Mouse (Mus musculus) limb, embryonic 13.5 days (tissue): Measurements from ENCODE around the gene H2-Ke6. TPM values are rescaled to one million over a fixed set of nuclear protein-coding genes. Genes with fewer than 3 reads are reported as not detected.

Source experiments
- ATAC-seq: fragments of 200-750 bp; cut with Nextera tagmentation; 2 replicates; pipeline ENCODE4 v1.8.0; 2017; ENCODE audit warnings: low read depth, moderate number of reproducible peaks, moderate TSS enrichment; ENCODE audit not compliant: low FRiP score
- H3K27ac ChIP-seq: fragments of 300-500 bp; sonication (generic); 2 replicates; pipeline ENCODE4 v1.5.1; 2015; ENCODE audit warnings: inconsistent platforms, mild to moderate bottlenecking, moderate library complexity
- H3K27me3 ChIP-seq: fragments of 300-500 bp; sonication (generic); 2 replicates; pipeline ENCODE4 v1.6.1; 2015; ENCODE audit warnings: mild to moderate bottlenecking, inconsistent platforms
- H3K36me3 ChIP-seq: fragments of 300-500 bp; sonication (generic); 2 replicates; pipeline ENCODE4 v1.6.1; 2015; ENCODE audit warnings: inconsistent platforms, mild to moderate bottlenecking, moderate library complexity
- H3K4me1 ChIP-seq: fragments of 300-500 bp; sonication (generic); 2 replicates; pipeline ENCODE4 v1.6.1; 2015; ENCODE audit warnings: inconsistent platforms
- H3K4me2 ChIP-seq: fragments of 300-500 bp; sonication (generic); replicated peaks from 2 replicates; pipeline ENCODE4 v1.6.1; 2015; ENCODE audit warnings: inconsistent platforms, mild to moderate bottlenecking, moderate library complexity
- H3K4me3 ChIP-seq: fragments of 300-500 bp; sonication (generic); 2 replicates; pipeline ENCODE4 v1.5.1; 2015; ENCODE audit warnings: moderate library complexity, mild to moderate bottlenecking, inconsistent platforms
- H3K9ac ChIP-seq: fragments of 300-500 bp; sonication (generic); 2 replicates; pipeline ENCODE4 v1.6.1; 2015; ENCODE audit warnings: mild to moderate bottlenecking, inconsistent platforms
- H3K9me3 ChIP-seq: fragments of 300-500 bp; sonication (generic); 2 replicates; pipeline ENCODE4 v1.6.1; 2016; ENCODE audit warnings: inconsistent platforms
- whole genome bisulfite sequencing: fragments of 180-500 bp; shearing (Covaris S2); methylation state at CpG from one replicate; pipeline ENCODE4 v1.1.7; 2015; 5-methylcytosine and 5-hydroxymethylcytosine counted together
- polyA plus RNA-seq: library from polyadenylated mRNA; unstranded; fragments of >200 nt; fragmentation: Nextera tagmentation; extraction: Ambion mirVana; gene quantifications from 2 replicates; pipeline ENCODE4 v1.2.1, GENCODE M21; 2015

Gene H2-Ke6
- polyA plus RNA-seq, 1 experiment from 2014 or later = 59.4 TPM

DNA sequence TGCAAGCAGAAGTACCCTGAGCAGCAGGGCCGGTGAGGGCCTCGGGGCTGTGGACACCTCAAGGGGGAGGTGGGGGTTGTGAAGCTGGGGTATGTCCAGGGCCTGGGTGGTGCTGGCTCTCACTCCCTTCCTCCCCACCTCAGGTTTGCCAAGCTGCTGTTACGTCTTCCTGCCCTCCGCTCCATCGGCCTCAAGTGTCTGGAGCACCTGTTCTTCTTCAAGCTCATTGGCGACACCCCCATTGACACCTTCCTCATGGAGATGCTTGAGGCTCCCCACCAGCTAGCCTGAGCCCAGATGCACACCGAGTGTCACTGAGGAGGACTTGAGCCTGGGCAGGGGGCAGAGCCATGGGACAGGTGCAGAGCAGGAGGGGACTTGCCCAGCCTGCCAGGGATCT is 9.4 kb upstream of the H2-Ke6 start:
- H3K9ac ChIP-seq = no peak overlapping the region
- H3K4me1 ChIP-seq = peaks cover 59% of the 10 kb centered on the region
- no peaks in the 10 kb centered on the region for H3K9me3 ChIP-seq
- peak overlapping the region; percentile 78; the same call in 1 of the 2 replicates for H3K27ac ChIP-seq
- H3K4me2 ChIP-seq = no peak overlapping the region
- no peak for ATAC-seq
- WGBS = 91% methylated on average over 7 of the region's 7 CpGs
- peaks cover 41% of the 10 kb centered on the region for H3K27me3 ChIP-seq
- H3K36me3 ChIP-seq = peaks cover 48% of the 10 kb centered on the region
- no peak overlapping the region for H3K4me3 ChIP-seq

DNA sequence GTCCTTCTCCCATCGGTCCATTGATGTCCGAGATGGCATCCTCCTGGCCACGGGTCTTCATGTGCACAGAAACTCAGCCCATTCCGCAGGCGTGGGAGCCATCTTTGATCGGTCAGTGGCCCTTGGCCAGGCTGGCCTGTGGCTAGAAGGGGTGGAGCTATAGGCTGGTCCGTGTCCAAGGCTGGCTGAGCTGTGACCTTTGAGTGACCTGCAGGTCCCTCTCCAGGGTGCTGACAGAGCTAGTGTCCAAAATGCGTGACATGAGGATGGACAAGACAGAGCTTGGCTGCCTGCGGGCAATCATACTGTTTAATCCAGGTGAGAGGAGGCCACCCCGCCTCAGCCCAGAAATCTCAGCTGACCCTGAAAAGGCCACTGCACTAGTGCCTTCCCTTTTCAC is 8.8 kb upstream of the H2-Ke6 start:
- H3K27ac ChIP-seq = no peak overlapping the region
- peaks cover 35% of the 10 kb centered on the region for H3K27me3 ChIP-seq
- H3K4me2 ChIP-seq = no peak overlapping the region
- H3K4me3 ChIP-seq = no peak overlapping the region
- H3K36me3 ChIP-seq = peaks cover 48% of the 10 kb centered on the region
- ATAC-seq = no peak
- no peaks in the 10 kb centered on the region for H3K9me3 ChIP-seq
- H3K9ac ChIP-seq = no peak overlapping the region
- WGBS = 81% methylated on average over 10 of the region's 10 CpGs
- peaks cover 53% of the 10 kb centered on the region for H3K4me1 ChIP-seq

DNA sequence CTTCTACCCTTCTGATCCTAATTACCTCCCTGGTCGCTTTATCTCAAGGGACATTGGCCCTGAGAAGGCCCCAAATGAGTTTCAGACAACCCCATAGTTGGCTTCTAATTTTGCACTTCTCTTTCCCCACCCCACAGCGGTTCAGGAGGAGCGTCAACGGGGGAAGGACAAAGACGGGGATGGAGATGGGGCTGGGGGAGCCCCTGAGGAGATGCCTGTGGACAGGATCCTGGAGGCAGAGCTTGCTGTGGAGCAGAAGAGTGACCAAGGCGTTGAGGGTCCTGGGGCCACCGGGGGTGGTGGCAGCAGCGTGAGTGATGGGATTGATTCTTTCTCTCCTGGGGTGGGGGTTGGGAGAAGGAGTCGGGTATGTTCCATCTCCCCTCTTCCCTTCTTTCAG is 7.7 kb upstream of the H2-Ke6 start:
- H3K36me3 ChIP-seq = peaks cover 51% of the 10 kb centered on the region
- no peak for ATAC-seq
- WGBS = 93% methylated on average over 9 of the region's 9 CpGs

DNA sequence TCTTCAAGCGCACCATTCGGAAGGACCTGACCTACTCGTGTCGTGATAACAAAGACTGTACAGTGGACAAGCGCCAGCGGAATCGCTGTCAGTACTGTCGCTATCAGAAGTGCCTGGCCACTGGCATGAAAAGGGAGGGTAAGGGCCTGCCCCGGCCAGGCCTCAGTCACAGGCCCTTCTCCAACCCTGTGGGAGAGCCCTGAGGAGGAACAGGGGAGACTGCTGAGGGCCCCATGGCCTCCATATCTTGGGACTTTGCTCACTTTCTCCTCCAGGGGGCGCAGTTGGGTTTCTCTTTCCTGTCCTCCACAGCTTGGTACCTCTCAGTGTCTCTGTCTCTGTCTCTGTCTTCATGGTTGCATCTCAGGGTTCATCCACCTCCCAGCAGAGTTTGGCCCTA is 6.2 kb upstream of the H2-Ke6 start:
- Histone ChIP-seq H3K36me3 (peaks cover 65% of the 10 kb centered on the region), H3K4me2 (no peak overlapping the region), H3K27ac (no peak overlapping the region), H3K4me3 (no peak overlapping the region), H3K9ac (no peak overlapping the region), H3K27me3 (peaks cover 18% of the 10 kb centered on the region), H3K9me3 (no peaks in the 10 kb centered on the region), H3K4me1 (peaks cover 49% of the 10 kb centered on the region)
- WGBS = 83% methylated on average over 10 of the region's 10 CpGs
- no peak for ATAC-seq

More for the DNA sequence above, 7.7 kb upstream of the H2-Ke6 start:
- H3K4me3 ChIP-seq = no peak overlapping the region
- peaks cover 28% of the 10 kb centered on the region for H3K27me3 ChIP-seq
- H3K4me2 ChIP-seq = no peak overlapping the region
- peaks cover 46% of the 10 kb centered on the region for H3K4me1 ChIP-seq
- H3K27ac ChIP-seq = no peak overlapping the region
- no peak overlapping the region for H3K9ac ChIP-seq
- no peaks in the 10 kb centered on the region for H3K9me3 ChIP-seq

DNA sequence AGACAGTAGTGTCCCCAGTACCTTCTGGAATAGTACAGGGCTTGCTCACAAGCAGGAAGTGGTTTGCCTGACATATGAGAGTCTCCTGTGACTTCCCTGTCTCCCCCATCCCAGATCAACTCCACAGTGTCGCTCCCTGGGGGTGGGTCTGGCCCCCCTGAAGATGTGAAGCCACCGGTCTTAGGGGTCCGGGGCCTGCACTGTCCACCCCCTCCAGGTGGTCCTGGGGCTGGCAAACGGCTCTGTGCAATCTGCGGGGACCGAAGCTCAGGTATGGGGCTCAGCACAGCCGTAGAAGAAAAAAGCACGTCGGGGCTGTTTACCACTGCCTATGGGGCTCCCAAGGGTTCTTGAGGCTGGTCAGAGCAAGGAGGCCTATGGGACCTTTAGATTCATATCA is 5.6 kb upstream of the H2-Ke6 start:
- WGBS = 94% methylated on average over 9 of the region's 9 CpGs
- 0 out of 2 replicates have a peak overlapping the region, but pooled peaks have one; percentile 1 for H3K27ac ChIP-seq
- peak overlapping the region; percentile 91 for H3K9ac ChIP-seq
- peaks cover 13% of the 10 kb centered on the region for H3K27me3 ChIP-seq
- peak overlapping the region; percentile 91 for H3K4me2 ChIP-seq
- peak overlapping the region; percentile 85; the same call in 1 of the 2 replicates for H3K4me3 ChIP-seq
- peaks cover 72% of the 10 kb centered on the region for H3K36me3 ChIP-seq
- H3K9me3 ChIP-seq = no peaks in the 10 kb centered on the region
- peaks cover 49% of the 10 kb centered on the region for H3K4me1 ChIP-seq
- ATAC-seq = no peak

DNA sequence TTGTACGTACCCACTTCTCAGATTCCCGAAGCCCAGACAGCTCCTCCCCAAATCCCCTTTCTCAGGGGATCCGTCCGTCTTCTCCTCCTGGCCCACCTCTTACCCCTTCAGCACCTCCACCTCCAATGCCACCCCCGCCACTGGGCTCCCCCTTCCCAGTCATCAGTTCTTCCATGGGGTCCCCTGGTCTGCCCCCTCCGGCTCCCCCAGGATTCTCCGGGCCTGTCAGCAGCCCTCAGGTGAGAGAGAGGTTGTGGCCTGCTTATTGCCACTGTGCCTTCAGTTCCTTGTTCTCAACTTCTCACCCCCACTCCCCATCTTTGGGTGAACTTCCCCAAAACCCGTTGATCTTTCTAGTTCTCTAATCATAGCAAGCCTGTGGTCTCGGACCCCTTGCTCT is 4.9 kb upstream of the H2-Ke6 start:
- peak overlapping the region; percentile 44; the same call in 1 of the 2 replicates for H3K27ac ChIP-seq
- H3K9me3 ChIP-seq = no peaks in the 10 kb centered on the region
- WGBS = 59% methylated on average over 9 of the region's 9 CpGs
- H3K27me3 ChIP-seq = peaks cover 9% of the 10 kb centered on the region
- peak overlapping the region; percentile 85 for H3K4me3 ChIP-seq
- H3K36me3 ChIP-seq = peaks cover 70% of the 10 kb centered on the region
- peak overlapping the region; percentile 91 for H3K4me2 ChIP-seq
- peak overlapping the region; percentile 91 for H3K9ac ChIP-seq
- ATAC-seq = no peak
- H3K4me1 ChIP-seq = peaks cover 48% of the 10 kb centered on the region

DNA sequence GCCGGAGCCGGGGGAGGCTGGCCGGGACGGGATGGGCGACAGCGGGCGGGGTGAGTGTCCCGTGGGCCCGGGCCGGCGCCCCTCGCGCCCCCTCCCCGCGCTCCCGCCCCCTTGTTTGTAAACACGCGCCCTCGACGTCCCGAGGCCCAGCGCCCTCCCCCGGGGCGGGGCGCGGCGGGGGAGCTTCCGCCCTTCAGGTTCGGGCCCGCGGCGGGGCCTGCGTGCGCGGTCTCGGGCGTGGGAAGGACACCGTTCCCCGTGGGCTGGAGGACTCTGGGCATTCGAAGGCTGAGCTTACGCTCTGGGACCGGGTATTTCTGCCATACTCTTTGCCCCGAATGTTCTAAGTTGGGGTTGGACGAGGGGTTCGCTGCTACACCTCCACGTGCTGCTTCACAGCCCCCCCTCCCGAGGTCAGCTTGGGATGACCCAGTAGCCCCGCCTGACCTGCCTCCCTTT is 4.3 kb upstream of the H2-Ke6 start:
- Histone ChIP-seq H3K4me1 (peaks cover 49% of the 10 kb centered on the region), H3K4me2 (peak overlapping the region; percentile 91), H3K9me3 (no peaks in the 10 kb centered on the region), H3K4me3 (peak overlapping the region; percentile 85), H3K36me3 (peaks cover 64% of the 10 kb centered on the region), H3K27ac (peak overlapping the region; percentile 95), H3K9ac (peak overlapping the region; percentile 91), H3K27me3 (peaks cover 2% of the 10 kb centered on the region)
- under 1% methylated on average over 41 of the region's 48 CpGs for WGBS
- no peak for ATAC-seq

DNA sequence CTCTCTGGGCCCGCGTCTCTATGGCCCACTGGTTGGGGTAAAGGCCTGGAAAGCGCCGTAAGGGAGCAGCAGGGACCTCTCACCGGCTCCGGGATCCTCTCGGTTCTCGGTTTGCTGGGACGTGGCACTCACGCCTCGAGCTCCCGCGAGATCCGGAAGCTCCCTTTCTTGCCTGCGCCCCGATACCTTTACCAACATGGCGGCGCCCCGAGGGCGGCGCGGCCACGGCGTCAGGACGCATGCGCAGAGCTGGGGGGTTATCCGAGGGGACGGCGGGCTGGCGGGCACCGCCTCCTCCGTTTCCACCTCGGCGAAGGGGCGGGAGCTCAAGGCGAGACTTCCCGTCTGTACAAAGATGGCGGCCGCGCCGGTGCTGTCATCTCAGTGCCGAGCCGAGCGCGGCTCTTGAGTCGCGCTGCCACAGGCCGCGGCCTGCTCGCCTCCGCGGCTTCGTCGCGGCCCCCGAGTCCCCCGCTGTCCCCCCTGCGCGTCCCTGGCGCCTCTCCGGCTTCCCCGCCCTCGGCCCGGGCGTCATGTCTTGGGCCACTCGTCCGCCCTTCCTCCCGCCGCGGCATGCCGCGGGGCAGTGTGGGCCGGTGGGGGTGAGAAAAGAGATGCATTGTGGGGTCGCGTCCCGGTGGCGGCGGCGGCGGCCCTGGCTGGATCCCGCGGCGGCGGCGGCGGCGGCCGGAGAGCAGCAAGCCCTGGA is 3.8 kb upstream of the H2-Ke6 start, which contains the start of the genes Slc39a7 and Rxrb:
TSS of gene Slc39a7 (minus strand) at position 218 of the 709 bp plus-strand sequence.
TSS of gene Rxrb (plus strand) at position 348 of the 709 bp plus-strand sequence.
- Histone ChIP-seq H3K36me3 (peaks cover 58% of the 10 kb centered on the region), H3K4me2 (peak within 1 kb of the TSS; percentile 97), H3K4me3 (peak within 1 kb of the TSS; percentile 85), H3K9ac (peak within 1 kb of the TSS; percentile 94), H3K27ac (peak within 1 kb of the TSS; percentile 95), H3K27me3 (no peaks in the 10 kb centered on the region), H3K4me1 (peaks cover 55% of the 10 kb centered on the region), H3K9me3 (no peaks in the 10 kb centered on the region)
- under 1% methylated on average over 74 of the region's 88 CpGs for WGBS
- peak; percentile 83 for ATAC-seq

DNA sequence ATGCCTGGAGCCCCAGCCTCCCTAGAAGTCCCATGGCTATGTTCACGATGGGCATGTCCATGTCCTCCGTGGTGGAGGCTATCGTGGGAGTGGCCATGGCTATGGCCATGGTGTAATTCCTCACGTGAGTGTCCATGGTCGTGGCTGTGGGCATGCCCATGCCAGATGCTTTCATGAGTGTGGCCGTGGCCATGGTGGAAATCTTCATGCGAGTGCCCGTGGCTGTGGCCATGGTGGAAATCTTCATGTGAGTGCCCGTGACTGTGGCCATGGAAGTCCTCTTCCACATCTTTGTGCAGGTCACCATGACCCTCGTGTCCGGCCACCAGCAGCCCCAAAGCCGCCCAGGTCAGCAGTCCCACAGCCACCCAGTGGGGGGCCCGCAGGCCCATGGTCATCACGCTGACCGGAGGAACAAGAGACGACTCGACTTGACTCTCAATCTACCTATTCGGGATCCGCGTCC is 3.0 kb upstream of the H2-Ke6 start:
- peak overlapping the region; percentile 85 for H3K4me3 ChIP-seq
- peak; percentile 1 for ATAC-seq
- peaks cover 51% of the 10 kb centered on the region for H3K36me3 ChIP-seq
- peak overlapping the region; percentile 95 for H3K27ac ChIP-seq
- H3K4me2 ChIP-seq = peak overlapping the region; percentile 97
- 3% methylated on average over 20 of the region's 20 CpGs for WGBS
- H3K27me3 ChIP-seq = no peaks in the 10 kb centered on the region
- peak overlapping the region; percentile 94 for H3K9ac ChIP-seq
- peaks cover 62% of the 10 kb centered on the region for H3K4me1 ChIP-seq
- H3K9me3 ChIP-seq = no peaks in the 10 kb centered on the region

DNA sequence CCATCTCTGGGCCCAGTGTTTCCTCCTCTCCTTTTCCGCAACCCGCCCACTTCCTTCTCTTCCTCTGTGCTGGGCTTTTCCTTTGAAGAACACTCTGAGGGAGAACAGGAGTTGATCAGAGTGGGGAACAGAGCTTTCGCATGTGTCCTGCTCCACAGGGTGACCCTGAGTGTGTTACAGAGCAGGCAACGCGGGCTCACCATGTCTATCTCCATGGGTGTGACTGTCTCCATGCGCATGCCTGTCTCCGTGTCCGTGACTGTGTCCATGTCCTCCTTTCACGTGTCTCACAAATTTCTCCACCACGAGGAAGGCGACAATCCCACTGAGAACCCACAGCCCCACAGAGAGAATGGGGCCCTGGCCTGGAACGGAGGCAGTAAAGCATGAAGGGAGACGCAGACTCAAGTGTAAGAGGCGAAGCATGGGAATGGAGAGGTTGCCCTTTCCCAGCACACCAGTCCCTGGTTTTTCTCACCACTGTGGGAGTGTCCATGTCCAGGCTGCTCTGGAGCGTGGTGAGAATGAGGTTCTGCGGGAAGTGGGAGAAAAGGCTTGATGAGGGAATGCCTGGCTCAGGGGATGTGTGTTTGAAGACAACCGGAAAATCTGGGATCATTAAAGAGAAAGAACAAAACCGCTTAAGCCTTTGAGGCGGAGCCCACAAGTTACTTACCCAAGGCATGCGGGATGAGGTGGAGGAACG is 2.2 kb upstream of the H2-Ke6 start:
- WGBS = 81% methylated on average over 21 of the region's 21 CpGs
- peak overlapping the region; percentile 97 for H3K4me2 ChIP-seq
- no peaks in the 10 kb centered on the region for H3K27me3 ChIP-seq
- H3K9ac ChIP-seq = peak overlapping the region; percentile 94
- peaks cover 70% of the 10 kb centered on the region for H3K4me1 ChIP-seq
- H3K4me3 ChIP-seq = peak overlapping the region; percentile 85
- H3K36me3 ChIP-seq = peaks cover 42% of the 10 kb centered on the region
- 0 out of 2 replicates have a peak overlapping the region, but pooled peaks have one; percentile 95 for H3K27ac ChIP-seq
- ATAC-seq = no peak
- no peaks in the 10 kb centered on the region for H3K9me3 ChIP-seq

DNA sequence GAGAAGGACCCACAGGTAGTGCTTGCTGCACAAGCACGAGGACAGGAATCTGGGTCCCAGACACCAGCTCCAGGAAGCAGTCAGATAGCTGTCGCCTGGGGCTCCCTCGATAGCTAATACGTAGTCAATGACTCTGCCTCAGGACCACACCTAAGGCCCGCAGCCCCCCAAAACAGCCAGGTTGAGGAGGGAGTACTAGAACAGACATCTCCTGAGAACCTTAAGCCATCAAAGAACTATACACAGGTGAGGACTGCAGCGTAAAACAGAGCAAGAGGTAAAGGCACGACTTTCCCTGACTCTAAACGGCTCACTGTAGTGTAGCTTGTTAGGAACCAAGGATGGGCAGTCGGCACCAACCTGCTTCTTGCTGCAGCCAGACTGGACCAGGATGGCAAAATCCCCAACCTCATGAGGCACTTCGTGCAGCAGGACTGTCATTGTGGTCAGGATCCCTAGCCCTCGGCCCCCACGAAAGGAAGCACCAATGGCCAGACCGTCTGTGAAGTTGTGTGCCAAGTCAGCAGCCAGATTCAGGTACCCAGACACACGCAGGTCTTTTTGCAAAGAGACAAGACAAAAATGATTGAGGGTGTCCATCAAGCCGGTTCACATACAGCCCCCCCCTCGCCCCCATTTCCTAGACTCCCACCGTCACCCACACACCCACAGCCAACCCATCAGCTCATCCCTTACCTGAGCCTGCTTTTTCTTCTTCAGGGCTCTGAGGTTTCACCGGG is 1.5 kb upstream of the H2-Ke6 start:
- no peaks in the 10 kb centered on the region for H3K9me3 ChIP-seq
- peaks cover 37% of the 10 kb centered on the region for H3K36me3 ChIP-seq
- no peak for ATAC-seq
- peak overlapping the region; percentile 94 for H3K9ac ChIP-seq
- H3K4me2 ChIP-seq = peak overlapping the region; percentile 97
- no peak overlapping the region; the same call in 1 of the 2 replicates for H3K27ac ChIP-seq
- no peaks in the 10 kb centered on the region for H3K27me3 ChIP-seq
- peaks cover 71% of the 10 kb centered on the region for H3K4me1 ChIP-seq
- peak overlapping the region; percentile 85 for H3K4me3 ChIP-seq
- 90% methylated on average over 18 of the region's 18 CpGs for WGBS
